Mouse (Mus musculus) common myeloid progenitor, adult 5-6 weeks (primary cell): Measurements from ENCODE around the gene Serpina6. TPM values are rescaled to one million over a fixed set of nuclear protein-coding genes. Genes with fewer than 3 reads are reported as not detected.
"Not testable (repeated sequence)": the region's sequence is repeated elsewhere in the genome, so short reads cannot be mapped to it uniquely, and the experiment has no call there.

Experiments
- ATAC-seq: replicated peaks from 2 replicates; pipeline ENCODE4 v1.8.0; 2016; ENCODE audit warnings: low read depth, mild to moderate bottlenecking, moderate TSS enrichment, inconsistent platforms; ENCODE audit not compliant: poor library complexity, severe bottlenecking
- total RNA-seq: library from RNA; stranded (forward); fragments of 200-1000, 187-1606 nt; gene quantifications from 2 replicates; pipeline ENCODE4 v1.2.3, GENCODE M21; 2017

Serpina6 gene
- total RNA-seq: not detected in 2 replicates

DNA sequence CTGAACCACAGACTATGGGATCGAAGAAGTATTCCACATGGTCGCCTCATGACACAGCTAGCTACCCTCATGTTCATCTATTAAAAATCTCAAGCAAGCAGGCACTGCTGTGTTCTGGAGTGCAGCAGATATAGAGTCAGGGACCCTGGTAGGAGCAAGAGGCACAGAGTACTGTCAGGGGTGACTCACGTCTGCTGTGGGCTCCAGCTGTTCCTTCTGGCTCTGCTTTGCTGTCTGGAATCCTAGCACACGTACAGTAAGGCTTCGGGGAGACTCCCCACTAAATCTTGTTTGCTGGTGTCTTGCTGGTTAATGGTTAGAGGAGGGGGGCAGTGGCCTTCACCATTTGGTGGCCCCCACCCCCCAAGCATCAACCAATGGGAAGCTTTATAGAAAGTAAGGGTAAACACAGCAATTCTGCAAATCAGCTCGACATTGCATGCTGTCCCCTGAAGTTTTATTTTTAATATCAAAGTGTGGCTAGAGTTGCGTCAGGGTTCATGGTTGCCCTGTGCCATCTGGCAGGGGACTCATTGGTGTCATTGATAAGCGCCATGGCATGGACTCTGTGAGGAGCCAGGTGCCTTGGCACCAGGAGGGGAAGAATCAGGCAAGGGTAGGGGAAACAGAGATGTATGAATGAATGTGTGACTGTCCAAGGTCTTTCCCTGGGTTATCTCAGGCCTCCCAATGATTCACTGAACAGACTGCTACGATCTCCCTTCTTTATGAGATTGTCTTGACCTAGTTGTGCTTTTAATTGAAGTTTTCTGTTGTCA, at the start of gene Serpina6:
Gene Serpina6, minus strand, starts transcription at position 365 of the 779 bp plus-strand sequence.
- ATAC-seq: no peak

DNA sequence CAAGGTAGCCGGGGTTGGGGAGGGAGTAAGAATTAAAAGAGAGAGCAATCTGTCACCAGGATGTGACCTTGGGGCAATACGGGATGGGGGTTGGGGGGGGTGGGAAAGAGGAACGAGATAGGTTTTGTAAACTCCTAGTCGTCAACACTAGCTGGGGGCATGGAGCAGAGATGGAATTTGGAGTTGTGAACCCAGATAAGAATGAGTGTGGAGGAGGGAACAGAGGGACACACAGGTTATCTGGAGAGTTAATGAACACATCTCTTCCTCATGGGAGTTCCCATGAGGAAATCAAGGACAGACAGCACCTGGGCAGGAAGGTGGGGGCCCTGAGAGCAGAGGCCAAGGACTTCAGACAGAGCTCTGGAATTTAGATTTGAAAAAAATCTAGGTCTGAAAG, 49.1 kb upstream of the Serpina6 start:
- no peak for ATAC-seq

DNA sequence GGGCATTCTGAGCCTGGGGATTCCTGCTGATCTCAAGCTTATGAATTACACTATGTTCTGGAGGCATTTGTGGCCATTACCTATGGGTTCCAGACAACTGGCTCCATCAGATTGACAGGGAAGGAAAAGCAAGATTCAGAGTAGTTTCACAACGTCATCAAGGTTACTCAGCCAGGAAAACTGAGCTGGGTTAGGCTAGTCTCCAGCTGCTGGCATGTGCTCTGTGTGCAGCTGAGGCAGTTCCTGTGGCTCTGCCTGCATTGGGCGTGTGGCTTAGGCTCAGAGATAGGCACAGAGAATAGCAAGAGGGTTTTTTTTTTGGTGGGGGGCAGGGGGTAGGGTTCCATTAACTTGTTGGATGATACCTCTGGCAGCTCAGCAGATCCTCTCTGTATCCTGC, 48.5 kb upstream of the Serpina6 start:
- ATAC-seq: no peak

DNA sequence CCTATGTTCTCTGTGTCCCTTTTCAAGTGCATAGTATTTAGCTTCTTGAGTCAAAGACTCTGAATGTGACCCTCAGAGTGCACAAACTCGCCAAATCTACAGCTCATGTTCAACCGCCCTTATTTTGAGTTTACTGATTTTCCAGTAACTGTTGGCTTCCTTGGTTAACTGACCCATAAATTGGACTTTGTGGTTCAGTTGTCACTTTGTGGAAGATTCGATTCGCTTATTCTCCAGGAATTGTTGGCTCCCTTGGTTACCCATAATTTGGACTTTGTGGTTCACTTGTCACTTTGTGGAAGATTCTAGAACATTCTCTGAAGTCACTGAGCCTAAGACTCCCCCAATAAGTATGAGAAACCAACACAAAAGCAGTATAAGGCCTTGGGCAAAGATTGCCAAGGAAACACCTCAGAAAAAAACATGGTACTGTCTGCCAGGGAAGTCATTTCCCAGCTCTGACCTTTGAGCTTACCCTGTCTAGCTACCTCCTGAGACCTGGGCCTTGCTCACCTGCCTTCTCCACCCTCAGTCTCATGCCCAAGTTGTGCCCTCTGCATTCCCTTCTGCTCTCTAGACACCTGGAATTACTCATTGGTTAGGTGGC, 43.2 kb upstream of the Serpina6 start:
- no peak for ATAC-seq

DNA sequence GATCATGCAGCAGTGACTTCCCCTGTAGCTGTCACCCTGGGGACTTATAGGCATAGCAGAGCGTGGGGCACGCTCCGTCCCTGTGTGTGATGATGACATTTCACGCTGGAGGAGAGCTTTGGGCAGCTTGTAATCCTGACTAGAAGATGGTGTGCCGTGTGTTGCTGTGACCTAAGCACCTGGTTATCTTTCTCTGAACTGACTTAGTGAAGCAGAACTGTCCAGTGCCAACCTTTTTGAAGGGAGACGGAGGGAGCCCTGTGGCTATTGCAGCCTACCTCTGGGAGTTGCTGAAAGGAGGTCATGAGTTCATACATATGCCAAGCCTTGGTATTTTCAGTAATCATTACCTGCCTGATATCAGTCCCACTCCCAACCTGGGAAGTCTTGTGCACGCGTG, 38.4 kb upstream of the Serpina6 start, which contains the start of gene Serpina1f:
Gene Serpina1f, minus strand, starts transcription at position 101 of the 400 bp plus-strand sequence.
- ATAC-seq: no peak

DNA sequence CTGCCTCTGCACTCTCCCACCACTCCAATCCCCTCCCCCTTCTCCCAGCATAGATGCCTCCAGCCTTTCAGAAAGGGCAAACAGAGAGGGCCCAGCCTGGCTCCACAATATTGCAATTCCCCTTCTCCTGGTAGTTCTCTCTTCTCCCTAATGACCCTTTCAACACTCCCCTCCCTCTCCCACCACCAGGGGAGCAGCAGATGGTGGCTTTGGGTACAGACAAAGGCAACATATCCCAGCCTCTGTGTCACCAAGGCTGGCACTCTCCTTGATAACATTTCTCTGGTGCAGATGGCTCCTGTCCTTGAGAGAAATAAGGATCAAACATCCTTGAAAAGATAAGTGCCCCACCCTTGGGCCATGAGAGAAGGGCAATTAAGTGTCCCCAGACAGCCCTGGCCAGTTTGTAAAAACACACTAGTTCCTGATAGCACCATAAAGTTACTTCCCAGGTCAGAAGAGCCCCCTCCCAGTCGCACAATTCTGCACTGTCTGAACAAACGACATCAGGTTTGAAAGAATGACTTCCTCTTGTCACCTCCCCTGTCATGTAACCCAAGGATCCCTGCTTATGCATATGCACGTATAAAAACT, 31.3 kb upstream of the Serpina6 start:
- no peak for ATAC-seq

DNA sequence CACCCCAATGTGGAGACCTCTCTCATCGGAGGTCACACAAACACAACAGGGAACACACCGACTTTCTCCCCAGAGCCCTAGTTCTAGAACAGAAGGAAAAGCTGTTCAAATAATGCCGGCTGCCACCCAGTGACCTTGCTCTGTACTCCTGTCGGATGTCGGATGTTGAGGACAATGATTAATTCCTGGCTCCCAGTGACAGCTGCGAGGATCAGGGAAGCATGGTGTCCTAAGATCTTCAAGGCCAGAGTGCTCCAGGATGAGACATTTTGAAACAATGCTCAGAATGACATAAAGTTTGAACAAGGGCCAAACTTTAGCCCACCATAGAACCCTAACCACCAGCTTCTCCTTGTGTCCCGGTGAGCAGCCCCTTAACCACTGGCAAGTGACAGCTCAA, 30.0 kb upstream of the Serpina6 start:
- ATAC-seq: no peak

DNA sequence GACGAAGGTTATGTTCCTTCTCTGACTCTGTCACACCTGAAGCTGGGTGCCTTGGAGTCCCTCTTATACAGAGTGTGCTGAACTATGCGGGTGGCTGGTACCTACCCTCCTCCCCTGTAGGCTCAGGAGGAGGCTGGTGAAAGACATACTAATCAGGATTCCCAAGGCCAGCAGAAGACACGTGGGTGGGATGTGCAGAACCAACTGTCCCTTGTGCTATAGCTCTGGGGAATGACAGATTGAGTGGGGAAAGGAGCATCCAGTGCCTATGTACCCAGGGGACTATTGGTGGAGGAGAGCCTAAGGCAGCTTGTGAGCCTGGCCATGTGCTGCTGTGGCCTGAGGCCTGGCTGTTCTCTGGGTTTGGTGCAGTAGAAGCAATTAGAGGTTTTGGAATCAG, 29.0 kb upstream of the Serpina6 start:
- no peak for ATAC-seq

DNA sequence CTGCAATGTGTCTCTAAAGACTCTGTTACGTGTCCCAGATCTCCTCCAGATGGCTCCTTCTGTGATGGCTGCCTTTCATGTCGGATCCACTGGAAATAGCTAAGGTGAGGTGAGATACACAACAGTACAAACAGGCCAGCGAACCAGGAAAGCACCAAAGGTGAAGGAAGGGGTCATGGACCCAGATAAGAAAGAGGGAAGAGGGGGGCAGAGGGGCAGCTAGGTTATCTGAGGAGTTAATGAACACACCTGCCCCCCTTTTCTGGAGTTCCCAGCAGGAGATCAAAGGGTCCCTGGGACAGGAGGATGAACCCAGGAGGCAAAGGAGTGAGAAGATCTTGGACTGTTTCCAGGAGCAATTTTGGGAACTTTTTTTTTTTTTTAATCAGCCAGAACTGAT, 28.4 kb upstream of the Serpina6 start:
- no peak for ATAC-seq

DNA sequence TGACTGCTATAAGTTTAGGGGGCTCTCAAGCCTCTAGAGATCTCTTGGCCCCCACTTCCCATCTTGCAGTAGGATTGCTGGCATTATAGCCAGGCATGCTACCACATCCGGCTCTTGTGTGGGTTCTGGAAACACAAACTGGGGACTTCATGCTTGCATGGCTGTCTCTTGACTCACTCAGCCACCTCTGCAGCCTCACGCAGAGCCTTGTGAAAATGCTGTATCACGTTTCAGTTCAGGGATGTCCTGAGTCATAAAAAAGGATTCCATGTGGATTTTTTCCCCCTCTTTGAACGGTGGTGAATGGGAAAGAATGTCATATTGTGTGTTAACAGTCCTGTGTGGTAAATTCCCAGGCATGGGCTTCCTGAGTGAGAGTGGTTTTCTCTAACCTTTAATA, 26.8 kb upstream of the Serpina6 start:
- ATAC-seq: no peak

DNA sequence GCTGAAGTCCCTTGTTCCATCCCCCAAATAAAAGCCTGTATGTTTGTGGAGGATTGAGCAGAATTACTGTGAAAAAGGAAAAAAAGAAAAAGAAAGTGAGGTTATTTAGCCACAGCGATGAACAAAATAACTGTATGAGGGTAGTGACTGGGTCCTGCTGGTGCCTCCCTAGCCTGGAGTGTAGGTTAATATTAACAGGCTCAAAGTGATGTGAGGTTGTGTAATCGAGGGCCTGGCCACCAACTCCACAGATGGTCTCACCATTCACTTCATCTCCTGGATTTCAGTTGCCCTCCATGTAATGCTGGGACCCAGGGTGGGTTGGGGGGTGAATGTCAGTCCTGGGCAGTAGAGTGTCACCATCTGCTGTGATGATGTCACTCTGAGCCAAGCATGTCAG, 24.7 kb upstream of the Serpina6 start:
- ATAC-seq: no peak

DNA sequence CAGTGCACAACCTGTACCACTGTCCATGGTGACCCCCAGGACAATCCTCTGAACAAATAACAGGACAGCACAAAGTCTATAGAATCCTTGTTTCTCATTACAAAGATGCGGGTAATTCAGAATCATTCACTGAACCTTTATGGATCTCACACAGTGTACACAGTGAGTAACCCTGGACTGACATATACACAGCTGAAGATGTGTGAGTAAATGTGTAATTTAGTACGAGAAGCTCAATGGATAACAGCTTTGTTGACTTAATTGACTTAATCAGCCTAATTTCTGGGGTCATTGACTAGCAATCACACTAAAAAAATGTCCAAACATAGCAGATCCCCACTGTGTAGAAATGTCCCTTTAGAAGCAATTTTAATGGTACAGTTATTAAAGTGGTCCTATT, 24.2 kb upstream of the Serpina6 start:
- no peak for ATAC-seq

DNA sequence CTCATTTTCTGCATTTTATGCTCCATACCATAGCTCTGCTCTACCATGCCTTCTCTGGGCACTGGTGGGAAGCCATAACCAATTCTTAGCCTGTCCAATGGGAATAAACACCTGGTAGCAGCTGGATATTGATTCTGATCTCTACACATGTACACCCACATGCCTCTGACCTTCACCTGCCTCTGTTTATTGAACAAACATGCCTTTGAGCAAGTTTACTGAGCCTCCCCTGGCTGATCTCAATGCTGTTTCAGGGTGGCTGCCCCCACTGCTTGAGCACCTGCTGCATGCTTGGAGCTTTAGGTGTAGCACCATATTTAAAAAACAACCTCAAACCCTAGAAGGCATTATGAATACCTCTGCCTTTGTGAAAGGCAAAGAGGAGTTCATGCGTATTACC, 22.8 kb upstream of the Serpina6 start:
- not testable (repeated sequence) for ATAC-seq

DNA sequence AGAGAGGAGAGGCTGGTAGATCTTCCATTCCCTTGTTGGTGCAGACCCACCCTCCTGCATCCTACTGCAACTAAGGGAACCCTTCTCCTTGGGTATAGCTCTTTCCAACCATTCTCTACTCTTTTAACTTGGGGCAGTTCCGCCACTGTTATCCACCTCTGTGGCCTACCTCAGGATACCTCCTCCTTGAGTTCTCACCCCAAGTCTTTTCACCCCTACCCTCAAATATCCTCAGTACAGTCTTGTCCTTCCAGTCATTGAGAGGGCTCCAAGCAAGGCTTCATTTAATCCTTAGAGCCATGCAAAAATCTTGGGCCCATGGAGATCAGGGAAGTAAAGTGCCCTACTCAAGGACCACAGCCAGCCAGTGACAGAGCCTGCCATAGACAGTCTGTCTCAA, 19.0 kb upstream of the Serpina6 start, which contains the start of gene Serpina16:
Gene Serpina16, minus strand, starts transcription at position 101 of the 400 bp plus-strand sequence.
- no peak for ATAC-seq

DNA sequence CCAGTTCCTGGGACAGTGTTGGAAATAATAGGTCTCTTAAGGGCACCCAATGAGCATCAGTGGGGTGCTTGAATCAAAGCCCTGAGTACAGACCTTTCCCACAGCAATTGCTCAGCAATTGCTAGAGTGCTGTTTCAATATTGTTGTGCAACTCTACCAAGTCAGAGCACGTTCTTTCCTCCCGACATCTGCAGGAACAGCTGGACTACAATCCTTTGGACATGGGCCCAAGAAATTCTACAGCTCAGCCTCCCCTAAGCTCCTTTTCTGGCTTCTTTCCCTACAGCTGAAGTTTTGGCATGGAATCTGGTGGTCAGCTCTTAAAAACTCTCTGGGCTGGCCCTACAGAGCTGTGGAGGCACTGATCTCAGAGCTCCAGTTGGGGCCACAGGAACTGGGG, 16.2 kb upstream of the Serpina6 start:
- no peak for ATAC-seq

DNA sequence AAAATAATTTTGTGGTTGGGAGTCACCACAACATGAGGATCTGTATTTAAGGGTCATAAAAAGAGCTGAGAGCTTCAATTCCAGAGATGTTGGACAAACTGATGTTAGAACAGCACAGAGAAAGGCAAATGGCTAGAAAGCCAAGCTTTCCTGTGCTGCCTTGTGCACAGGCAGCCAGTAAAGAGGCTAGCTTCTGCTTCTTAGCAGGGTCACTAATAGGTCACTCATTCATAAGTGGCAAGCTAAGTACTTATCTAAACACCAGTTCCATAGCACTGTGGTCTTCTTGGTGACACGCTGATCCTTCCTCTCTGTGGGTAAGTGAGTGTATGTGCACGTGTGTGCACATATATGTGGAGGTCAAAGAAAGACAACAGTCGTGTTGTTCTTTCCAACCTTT, 14.5 kb upstream of the Serpina6 start:
- ATAC-seq: no peak

DNA sequence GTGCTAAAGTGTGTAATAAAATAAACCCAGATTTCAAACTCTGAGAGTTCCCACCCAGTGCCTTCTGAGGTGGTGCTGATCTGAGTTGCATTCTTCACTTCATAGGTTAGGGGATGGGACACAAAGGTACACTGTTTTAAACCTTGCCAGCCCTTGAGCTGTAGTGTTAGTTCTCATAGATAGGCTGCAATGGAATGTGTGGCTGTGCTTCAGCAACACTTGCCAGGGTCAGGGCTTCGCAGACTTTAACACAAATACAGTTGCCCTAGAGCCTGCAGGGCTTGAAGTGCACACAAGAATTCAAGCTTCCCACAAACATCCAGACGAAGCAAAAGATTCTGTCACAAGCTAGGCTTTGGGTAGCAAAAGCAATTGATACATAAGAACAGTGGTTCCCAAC, 14.0 kb upstream of the Serpina6 start:
- no peak for ATAC-seq

DNA sequence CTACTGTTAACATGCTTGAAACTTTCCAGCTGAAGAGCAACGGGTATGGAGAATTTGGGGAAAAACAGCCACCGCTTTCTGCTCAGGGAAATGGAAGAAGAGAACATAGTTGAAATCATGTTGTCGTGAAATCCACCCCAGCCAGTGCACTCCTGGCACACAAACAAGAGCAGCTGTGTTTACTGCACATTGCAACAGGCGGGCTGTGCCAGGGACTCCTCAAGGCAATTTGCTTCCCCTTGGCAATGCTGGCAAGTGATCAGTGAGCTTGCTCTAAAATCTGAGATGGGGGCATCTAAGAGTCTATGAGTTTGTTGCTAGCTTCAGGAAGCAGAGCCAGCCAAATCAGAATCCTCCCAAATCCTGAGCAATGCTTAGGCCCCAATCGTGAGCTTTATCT, 13.3 kb upstream of the Serpina6 start:
- no peak for ATAC-seq

DNA sequence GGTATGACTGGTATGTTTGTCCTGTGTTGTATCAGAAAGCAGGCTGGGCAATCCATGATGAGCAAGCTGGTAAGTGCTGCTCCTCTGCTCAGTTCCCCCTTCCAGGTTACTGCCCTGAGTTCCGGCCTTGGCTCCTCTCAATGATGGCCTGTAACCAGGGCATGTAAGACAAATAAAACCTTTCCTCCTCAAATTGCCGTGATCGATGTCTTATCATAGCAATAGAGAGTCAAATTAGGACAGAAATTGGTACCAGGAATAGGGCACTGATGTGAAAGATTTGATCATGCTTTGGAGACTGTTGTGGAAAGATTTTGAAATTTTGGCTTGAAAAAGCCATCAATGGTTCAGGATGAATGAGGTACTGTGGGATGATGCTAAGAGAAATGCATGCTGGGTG, 8.3 kb upstream of the Serpina6 start:
- no peak for ATAC-seq

DNA sequence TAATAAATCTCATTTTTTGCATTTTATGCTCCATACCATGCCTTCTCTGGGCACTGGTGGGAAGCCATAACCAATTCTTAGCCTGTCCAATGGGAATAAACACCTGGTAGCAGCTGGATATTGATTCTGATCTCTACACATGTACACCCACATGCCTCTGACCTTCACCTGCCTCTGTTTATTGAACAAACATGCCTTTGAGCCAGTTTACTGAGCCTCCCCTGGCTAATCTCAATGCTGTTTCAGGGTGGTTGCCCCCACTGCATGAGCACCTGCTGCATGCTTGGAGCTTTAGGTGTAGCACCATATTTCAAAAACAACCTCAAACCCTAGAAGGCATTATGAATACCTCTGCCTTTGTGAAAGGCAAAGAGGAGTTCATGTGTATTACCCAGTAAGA, 5.0 kb upstream of the Serpina6 start:
- ATAC-seq: not testable (repeated sequence)

DNA sequence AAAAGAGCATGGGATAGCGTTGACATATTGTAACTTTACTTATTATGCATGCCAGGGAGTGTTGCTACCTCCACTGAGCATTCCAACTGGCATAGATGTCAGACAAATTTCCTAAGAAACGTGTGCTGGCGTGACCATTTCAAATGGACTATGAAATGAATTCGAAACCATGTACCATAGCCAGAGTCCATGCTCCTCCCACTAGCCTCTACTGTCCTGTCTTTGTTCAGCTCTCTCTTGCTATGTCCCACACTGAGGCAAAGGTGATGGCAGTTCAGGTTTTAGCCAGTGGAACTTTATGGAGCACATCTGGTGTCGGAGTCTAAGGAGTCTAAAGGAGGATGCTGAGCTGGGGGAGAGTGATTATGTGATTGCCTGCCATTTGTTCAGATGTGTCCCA, 3.1 kb upstream of the Serpina6 start:
- ATAC-seq: no peak
